ENCODE assay signal across 28 mouse cellular contexts in the genomic region with DNA sequence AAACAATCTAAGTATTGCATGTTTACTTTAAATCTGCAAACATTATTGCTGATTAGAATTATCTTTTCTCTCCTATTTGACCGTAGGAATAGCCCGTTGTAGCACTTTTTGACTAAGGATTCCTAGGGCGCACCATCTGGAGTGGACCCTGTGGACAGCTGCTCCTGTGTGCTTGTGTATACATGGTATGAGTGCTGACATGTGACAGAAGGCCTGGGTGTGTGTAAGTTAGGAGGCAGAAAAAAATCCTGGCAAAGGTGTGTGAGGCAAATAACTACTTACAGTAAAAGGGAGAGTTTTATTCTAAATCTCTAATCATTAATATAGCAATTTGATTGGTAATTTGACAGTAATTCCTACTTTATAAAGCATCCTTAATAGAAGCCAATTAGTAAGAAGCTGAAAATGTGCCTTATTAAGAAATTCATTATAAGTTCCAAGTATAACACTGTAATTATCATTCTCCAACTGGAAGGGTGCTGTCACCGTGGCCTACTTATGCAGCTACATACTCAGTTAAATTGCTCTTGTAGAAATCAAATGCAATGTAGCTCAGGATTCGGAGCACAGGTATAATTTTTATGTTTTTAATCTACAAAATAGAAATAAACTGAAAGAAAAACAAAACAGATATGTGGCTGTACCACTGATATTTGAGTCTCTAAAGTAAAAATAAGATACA.
DNase-seq lines count a peak whose midpoint lies in the region; ATAC-seq and TF ChIP-seq lines count a peak whose summit lies in the region.
"Had no signal": no experiment of that assay in that cellular context is flagged by ENCODE, and none has a peak within 500 bp of the region (broad histone marks: within the 10 kb centered on the region; RNA-seq: fewer than 3 reads in every experiment).

No protein-coding gene starts in this region.

- peaks cover 3% of the 10 kb centered on the region for H3K4me1 ChIP-seq in forebrain, embryonic 15.5 days
- no peaks in the 10 kb centered on the region for H3K4me1 ChIP-seq in forebrain, embryonic 11.5 days (replicated peaks; ENCODE audit: control insufficient read depth, insufficient read depth, low read length)
- H3K4me1 ChIP-seq in thymus, adult 2 months (replicated peaks; ENCODE audit: control insufficient read depth, insufficient read depth, low read length): no peaks in the 10 kb centered on the region
- H3K4me1 ChIP-seq: embryonic facial prominence, embryonic 10.5 days; heart, embryonic 12.5 days; hindbrain, embryonic 12.5 days; liver, embryonic 13.5 days; lung, embryonic 15.5 days; megakaryocyte, embryonic 14.5 days; midbrain, embryonic 15.5 days; neural tube, embryonic 13.5 days had no signal

- no peak overlapping the region for H3K4me2 ChIP-seq in forebrain, embryonic 15.5 days (replicated peaks)
- H3K4me2 ChIP-seq in forebrain, embryonic 11.5 days (ENCODE audit: low read depth, low read length, severe bottlenecking): no peak overlapping the region
- H3K4me2 ChIP-seq: heart, embryonic 12.5 days; hindbrain, embryonic 12.5 days; liver, embryonic 13.5 days; lung, embryonic 15.5 days; midbrain, embryonic 15.5 days; neural tube, embryonic 13.5 days had no signal

- no peak for TF ChIP-seq CTCF in brain, embryonic 14.5 days (IDR thresholded peaks at IDR 0.05; ENCODE audit: borderline replicate concordance, extremely low read depth, insufficient read depth, insufficient read length)
- no peak for TF ChIP-seq CTCF in thymus, adult 2 months (IDR thresholded peaks at IDR 0.05; ENCODE audit: borderline replicate concordance, control insufficient read depth, extremely low read depth, insufficient read depth, low read length, poor library complexity)

- H3K4me3 ChIP-seq in forebrain, embryonic 15.5 days: no peak overlapping the region
- no peak overlapping the region for H3K4me3 ChIP-seq in forebrain, embryonic 11.5 days (ENCODE audit: low read depth, low read length)
- H3K4me3 ChIP-seq in thymus, adult 2 months (ENCODE audit: control insufficient read depth, insufficient read depth, low read length): no peak overlapping the region
- H3K4me3 ChIP-seq: embryonic facial prominence, embryonic 10.5 days; heart, embryonic 12.5 days; hindbrain, embryonic 12.5 days; liver, embryonic 13.5 days; lung, embryonic 15.5 days; megakaryocyte, embryonic 14.5 days; midbrain, embryonic 15.5 days; myocyte; neural tube, embryonic 13.5 days had no signal

- no peak overlapping the region for H3K27ac ChIP-seq in forebrain, embryonic 15.5 days (replicated peaks)
- no peak overlapping the region for H3K27ac ChIP-seq in forebrain, embryonic 11.5 days (ENCODE audit: low read depth, low read length)
- no peak overlapping the region for H3K27ac ChIP-seq in thymus, adult 2 months (ENCODE audit: control insufficient read depth, insufficient read depth, low read length)
- H3K27ac ChIP-seq: embryonic facial prominence, embryonic 10.5 days; hindbrain, embryonic 12.5 days; liver, embryonic 13.5 days; lung, embryonic 15.5 days; midbrain, embryonic 15.5 days; neural tube, embryonic 13.5 days had no signal

- H3K27me3 ChIP-seq in forebrain, embryonic 15.5 days: no peaks in the 10 kb centered on the region
- H3K27me3 ChIP-seq in forebrain, embryonic 11.5 days (ENCODE audit: control insufficient read depth, insufficient read depth, low read length): no peaks in the 10 kb centered on the region
- no peaks in the 10 kb centered on the region for H3K27me3 ChIP-seq in thymus, adult 2 months (ENCODE audit: control insufficient read depth, insufficient read depth, low read length)
- H3K27me3 ChIP-seq: heart, embryonic 12.5 days; hindbrain, embryonic 12.5 days; liver, embryonic 13.5 days; lung, embryonic 15.5 days; megakaryocyte, embryonic 14.5 days; midbrain, embryonic 15.5 days; neural tube, embryonic 13.5 days had no signal

- no peak for TF ChIP-seq POLR2A in brain, embryonic 14.5 days (IDR thresholded peaks at IDR 0.05; ENCODE audit: borderline replicate concordance, extremely low read depth, insufficient read depth, insufficient read length, poor library complexity, severe bottlenecking)
- no peak for TF ChIP-seq POLR2A in thymus, adult 2 months (IDR thresholded peaks at IDR 0.05; ENCODE audit: control insufficient read depth, extremely low read depth, insufficient read depth, low read length, poor library complexity)

- H3K9ac ChIP-seq in forebrain, embryonic 15.5 days (replicated peaks): no peak overlapping the region
- H3K9ac ChIP-seq in forebrain, embryonic 11.5 days (ENCODE audit: low read length): no peak overlapping the region
- H3K9ac ChIP-seq: heart, embryonic 12.5 days; hindbrain, embryonic 12.5 days; liver, embryonic 13.5 days; lung, embryonic 15.5 days; midbrain, embryonic 15.5 days; neural tube, embryonic 13.5 days had no signal

- no peak for DNase-seq in forebrain, embryonic 11.5 days (ENCODE audit: low spot score)
- peak; percentile 70 for DNase-seq in brain, embryonic 14.5 days (ENCODE audit: low read depth)
- DNase-seq in cerebellum, adult 18-20 months: peak; percentile 68 to 72
- peak; percentile 64 to 83 for DNase-seq in cerebellum, postnatal 14 days
- DNase-seq in thymus, adult 2 months: no peak
- no peak for DNase-seq in thymus, adult 18-20 months
- DNase-seq in left cerebral cortex, postnatal 36 days (ENCODE audit: low spot score in 2 of 2): no peak
- DNase-seq: adrenal gland, postnatal 14 days; gastrocnemius, postnatal 25 days; heart, adult 18-20 months; heart, postnatal 10 days; kidney, adult 8-10 months; kidney, postnatal 10 days; liver, embryonic 13.5 days; lung, postnatal 36 days; right cerebral cortex, postnatal 4 days; thymus, postnatal 4 days had no signal

- WGBS in forebrain, embryonic 15.5 days: 57% methylated on average over 5 of the region's 5 CpGs
- WGBS in forebrain, embryonic 11.5 days: 91% methylated on average over 5 of the region's 5 CpGs
- WGBS in thymus, adult 2 months: 96% methylated on average over 5 of the region's 5 CpGs

- intact Hi-C loops in left cerebral cortex, postnatal 36 days (cut with DNase I): no loop called here

- H3K9me3 ChIP-seq in forebrain, embryonic 15.5 days: no peaks in the 10 kb centered on the region
- H3K9me3 ChIP-seq in forebrain, embryonic 11.5 days (ENCODE audit: control insufficient read depth, low read length): no peaks in the 10 kb centered on the region
- H3K9me3 ChIP-seq: embryonic facial prominence, embryonic 10.5 days; heart, embryonic 12.5 days; hindbrain, embryonic 12.5 days; lung, embryonic 15.5 days; midbrain, embryonic 15.5 days; neural tube, embryonic 13.5 days had no signal

- H3K36me3 ChIP-seq in forebrain, embryonic 15.5 days: no peaks in the 10 kb centered on the region
- no peaks in the 10 kb centered on the region for H3K36me3 ChIP-seq in forebrain, embryonic 11.5 days (ENCODE audit: control insufficient read depth, insufficient read depth, low read length)
- no peaks in the 10 kb centered on the region for H3K36me3 ChIP-seq in thymus, adult 2 months (ENCODE audit: control insufficient read depth, insufficient read depth, low read length)
- H3K36me3 ChIP-seq: embryonic facial prominence, embryonic 10.5 days; hindbrain, embryonic 12.5 days; liver, embryonic 13.5 days; lung, embryonic 15.5 days; midbrain, embryonic 15.5 days; neural tube, embryonic 13.5 days had no signal

- peak; percentile 85 for ATAC-seq in forebrain, embryonic 15.5 days (replicated peaks)
- ATAC-seq in forebrain, embryonic 11.5 days (replicated peaks; ENCODE audit: low FRiP score): no peak
- ATAC-seq: CD4-positive, CD25-positive, alpha-beta regulatory T cell, adult 4 months; inflammation-experienced regulatory T-cells, adult 6 months; midbrain, embryonic 15.5 days had no signal

Comparison
In these comparisons a context has a peak if more than half of its experiments do, and no peak if none do; other contexts are left out.
1. DNase-seq: peak in brain, embryonic 14.5 days (single experiment), cerebellum, adult 18-20 months (2 of 2) and cerebellum, postnatal 14 days (2 of 2); none in forebrain, embryonic 11.5 days (single experiment), thymus, adult 2 months (single experiment), thymus, adult 18-20 months (0 of 2) and left cerebral cortex, postnatal 36 days (0 of 2).